Mouse (Mus musculus) right cerebral cortex, postnatal 10 days (tissue): Measurements from ENCODE around the gene Tpx2.

Experiments
- DNase-seq, 2 experiments: peaks; one replicate each; pipeline ENCODE4 v3.0.0; 2021; ENCODE audit warnings: low spot score in 2 of 2

Tpx2 gene

DNA sequence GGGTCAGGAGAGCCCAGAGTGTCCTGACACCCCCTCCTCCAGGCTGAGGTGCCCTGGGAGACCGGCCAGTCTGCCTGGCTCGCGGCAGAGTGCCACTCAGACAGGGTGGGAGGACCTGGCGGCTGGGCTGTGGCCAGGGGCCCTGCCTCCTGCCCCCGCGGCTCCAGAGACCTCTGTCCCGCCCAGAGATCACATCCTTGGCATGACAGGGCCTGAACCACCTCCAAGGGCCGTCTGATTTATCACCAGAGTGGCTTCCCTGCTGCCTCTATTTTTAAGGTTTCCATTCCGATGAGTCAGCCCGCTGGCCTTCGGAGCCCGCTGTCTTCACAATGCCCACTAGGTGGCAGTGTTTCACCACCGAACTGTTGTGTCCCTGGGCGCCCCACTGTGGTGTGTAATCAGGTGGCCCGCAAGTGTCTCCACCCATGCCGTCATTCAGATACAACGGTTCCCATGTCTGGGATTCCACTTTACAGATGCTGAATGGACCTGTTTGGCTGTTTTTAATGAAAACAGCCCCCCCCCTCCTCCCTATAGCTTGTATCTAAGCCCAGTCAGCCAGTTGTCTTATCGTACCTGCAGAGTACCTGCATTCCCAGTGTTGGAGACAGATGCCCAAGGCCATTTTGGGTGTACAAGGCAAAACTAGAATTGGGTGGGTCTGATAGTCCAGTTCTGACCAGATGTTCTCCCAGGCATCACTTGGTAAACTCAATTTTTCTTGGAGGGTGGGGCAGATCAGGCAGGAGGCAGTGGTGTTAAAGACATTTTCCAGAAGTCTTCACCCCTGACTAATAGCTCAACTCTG, 66.8 kb downstream of the Tpx2 start:
- peak; percentile 91 to 93 for DNase-seq

DNA sequence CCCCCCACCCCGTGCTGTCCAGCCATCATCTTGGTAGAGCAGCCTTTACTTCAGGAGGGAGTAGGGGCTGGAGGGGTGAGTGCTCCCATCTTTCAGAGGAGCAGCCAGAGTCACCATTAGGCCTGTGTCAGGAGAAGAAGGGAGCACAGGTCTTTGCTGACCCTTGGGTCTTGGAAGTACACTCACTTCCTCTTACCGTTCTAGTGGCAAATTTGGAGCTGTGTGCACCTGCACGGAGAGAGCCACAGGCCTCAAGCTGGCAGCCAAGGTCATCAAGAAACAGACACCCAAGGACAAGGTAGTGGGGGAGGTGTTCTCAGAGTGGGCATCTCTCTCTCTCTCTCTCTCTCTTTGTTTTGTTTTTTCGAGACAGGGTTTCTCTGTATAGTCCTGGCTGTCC, 67.7 kb downstream of the Tpx2 start:
- DNase-seq, result no peak

DNA sequence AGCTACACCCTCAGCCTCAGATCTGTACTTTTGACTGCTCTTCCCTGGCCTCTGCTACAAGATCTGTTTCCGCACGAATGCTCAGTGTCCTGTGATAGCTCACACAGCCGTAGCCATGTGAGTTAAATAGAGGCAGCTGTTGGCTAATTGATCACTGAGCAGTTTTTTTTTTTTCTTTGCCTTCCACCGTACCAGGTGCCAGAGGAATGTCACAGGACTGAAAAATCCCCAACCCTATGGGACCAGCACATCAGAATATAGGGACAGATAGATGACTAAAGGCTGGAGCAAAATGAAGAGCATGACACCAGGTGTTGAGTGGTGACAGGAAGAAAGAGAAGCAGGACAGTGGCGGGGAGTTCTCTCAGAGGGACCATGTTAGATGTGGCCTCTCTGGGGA, 68.3 kb downstream of the Tpx2 start:
- DNase-seq, result no peak

DNA sequence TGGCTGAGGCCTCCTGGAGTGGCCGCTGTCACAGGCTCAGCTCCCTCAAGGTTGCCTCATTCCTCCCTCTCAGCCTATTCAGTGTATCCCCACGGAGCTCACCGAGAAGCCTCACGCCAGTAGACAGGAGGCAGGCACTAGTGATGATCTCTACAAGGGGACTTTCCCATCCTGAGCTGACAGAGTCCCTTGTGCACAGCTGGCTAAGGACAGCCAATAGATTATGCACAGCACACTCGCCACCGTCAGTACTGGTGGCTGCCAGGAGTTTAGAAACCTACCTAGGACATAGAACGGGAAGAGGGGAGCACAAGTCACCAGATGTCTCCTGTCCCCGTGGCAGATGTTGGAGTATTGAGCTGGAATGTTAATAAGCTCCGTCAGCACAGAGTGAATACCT, 69.9 kb downstream of the Tpx2 start:
- DNase-seq, result no peak

DNA sequence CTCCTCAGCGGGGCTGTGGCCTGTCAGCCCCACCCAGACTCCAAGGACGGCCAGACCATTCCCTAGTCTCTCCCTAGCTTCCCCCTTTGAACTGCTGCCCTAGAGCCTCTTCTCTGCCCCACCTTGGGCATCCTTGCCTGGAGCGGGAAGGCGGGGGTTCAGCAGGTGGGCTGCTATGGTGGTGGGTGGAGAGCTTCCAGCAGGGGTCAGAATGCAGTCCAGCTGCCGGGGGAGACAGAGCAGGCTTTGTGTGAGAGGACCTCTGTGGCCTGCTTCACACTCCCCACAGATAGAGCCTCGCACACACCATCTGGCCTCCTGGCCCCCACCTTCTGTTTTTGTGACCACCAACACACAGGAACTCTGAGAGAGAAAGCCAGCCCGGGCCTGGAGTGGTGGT, 74.6 kb downstream of the Tpx2 start:
- DNase-seq, result no peak

DNA sequence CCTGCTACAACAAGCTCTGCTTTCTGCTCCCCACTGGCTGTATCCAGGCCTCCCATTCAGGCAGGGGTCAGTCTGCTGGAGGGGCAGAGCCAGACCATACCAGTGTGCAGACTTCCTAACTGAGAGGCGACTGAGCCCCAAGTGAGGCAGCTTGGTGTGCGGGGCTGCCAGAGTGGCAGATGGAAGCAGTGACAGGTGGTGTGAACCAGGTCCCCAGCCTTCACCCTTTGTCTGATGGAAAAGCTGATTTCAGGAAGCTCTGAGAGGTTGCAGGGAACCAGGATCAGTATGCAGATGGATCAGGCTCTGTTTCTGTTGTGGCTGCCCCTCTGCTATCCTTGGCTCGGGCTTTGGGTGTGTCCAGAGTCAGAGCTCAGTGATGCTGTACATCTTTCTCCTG, 75.9 kb downstream of the Tpx2 start:
- DNase-seq, result no peak

DNA sequence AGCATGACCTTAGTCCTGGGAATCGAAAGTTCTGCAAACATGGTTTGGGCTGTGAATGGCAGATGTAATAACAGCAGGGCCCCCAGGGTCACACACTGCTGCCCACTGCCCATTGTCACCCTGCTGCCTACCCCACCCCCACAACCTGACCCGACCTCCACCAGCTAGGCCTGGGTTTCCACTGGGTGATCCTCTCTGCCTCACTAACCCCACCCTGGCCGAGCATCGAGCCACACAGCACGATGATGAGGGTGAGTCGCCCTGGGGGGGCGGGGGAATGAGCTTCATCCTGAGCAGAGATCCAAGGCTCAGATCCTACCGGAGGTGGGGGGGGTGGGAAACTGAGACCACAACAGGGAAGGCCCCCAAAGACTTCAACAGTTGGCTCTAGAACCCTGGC, 76.4 kb downstream of the Tpx2 start:
- DNase-seq, result no peak

DNA sequence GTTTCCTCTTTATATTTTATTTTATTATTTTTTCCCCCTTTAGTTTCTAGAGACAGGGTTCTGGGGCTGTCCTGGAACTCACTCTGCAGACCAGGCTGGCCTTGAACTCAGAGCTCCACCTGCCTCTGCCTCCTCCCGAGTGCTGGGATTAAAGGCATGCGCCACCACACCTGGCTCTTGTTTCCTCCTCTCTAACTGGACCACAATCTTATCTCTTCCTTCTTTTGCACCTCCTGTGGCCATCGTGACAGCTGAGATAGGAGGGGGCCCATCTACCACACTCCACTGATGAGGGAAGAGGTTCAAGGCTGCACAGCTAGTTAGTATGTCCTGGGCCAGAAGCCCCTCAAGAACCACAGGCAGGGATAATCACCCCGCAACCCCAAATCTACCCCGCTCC, 76.8 kb downstream of the Tpx2 start:
- DNase-seq, result no peak

DNA sequence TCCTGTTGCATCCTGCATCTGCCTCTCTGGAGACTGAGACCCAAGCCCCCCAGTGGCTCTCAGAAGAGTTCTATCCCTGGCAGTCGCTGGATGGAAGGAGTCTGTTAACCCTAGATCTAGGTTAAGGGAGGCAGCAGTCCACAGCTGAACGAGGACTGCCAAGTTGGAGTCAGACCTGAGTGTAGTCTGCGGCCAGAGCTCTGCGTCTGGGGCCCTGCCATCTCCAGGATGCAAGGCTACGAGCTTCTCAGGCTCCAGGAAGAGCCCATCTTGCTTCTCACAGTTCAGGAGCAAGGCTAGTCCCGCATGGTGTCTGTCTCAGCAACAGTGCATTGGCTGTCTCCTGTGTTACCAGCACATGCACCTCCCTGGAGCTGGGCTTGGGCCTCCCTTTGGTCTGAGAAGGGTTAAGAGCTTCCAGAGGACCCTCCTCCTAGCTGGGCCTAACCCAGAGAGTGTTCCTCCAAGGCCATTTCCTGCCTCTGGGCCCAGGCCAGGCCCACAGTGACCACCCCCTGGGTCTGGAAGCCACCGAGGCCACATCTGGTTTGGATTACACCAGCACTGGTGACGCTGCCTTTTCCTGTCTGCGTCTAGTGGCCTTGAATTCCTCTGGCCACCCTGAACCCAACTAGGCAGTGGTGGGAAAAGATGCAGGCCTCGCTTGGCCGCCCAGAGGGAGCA, 77.6 kb downstream of the Tpx2 start:
- no peak for DNase-seq

DNA sequence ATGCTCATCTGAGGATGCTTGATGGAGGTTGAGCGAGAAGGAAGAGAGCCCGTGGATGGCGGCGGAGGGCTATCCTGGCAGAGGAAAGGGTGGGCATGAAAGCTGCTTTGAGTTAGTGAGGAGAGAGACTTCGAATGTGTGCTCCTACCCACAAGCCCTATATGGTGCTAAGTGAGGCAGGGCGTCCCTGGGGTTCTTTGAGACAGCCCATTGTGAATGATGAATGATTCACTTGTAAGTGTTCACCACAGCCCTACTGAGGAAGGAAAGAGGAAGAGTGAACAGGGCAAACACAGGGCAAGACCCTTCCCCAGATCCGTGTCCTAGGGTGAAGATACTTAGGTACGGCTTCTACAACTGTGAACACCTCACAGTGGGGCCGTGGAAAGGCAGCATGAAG, 79.1 kb downstream of the Tpx2 start:
- no peak for DNase-seq

DNA sequence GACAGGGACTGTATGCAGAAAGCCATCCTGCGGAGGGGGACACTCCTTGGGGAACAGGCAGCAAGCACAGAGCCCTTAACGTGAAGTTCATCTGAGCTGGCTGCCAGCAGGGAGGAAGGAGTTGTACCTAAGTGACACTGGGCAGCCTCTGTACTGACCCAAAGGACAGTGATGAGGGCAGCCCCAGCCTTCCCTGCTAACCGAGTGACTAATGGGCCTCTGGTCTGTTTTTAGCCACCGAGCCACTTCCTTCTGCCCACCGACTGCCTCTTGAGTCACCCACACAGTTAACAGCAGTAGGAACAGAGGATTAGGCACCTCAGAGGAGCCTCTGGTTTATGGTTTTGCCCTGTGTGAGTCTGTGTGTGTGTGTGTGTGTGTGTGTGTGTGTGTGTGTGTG, 79.6 kb downstream of the Tpx2 start:
- no peak for DNase-seq

DNA sequence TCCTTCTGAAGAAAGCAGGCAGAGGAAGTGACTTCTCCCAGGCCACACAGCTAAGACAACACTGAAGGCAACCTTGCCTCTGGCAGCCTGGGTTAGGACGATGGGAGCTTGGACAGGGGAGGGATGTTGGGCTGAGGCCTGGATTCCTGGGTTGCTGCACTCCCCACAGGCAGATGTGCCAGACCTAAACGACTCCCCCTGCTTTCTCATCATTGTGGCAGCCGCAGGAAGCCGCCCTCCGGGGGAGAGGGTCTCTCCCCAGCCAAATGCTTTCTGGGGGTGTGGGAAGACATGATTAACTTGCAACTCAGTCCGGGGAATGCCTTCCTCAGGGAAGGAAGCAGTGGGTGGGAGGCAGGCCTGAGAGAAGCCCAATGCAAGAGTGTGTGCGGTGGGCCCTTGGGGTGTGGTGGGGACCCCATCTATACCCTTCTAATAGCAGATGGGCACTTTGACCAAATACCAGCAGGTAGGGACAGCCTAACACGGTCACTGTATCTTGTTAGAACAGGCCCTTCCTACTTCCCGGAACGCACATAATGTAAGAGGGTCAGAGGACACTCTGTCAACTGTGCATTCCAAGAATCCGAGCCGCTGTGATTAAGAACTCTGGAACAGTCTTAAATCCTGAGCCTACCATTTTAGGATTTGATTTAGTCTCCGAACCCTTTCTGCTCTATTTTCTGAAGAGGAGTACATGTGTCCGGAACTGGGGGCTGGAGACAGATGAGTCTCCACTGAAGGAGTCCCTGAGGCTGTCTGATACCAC, 80.6 kb downstream of the Tpx2 start:
- no peak for DNase-seq

DNA sequence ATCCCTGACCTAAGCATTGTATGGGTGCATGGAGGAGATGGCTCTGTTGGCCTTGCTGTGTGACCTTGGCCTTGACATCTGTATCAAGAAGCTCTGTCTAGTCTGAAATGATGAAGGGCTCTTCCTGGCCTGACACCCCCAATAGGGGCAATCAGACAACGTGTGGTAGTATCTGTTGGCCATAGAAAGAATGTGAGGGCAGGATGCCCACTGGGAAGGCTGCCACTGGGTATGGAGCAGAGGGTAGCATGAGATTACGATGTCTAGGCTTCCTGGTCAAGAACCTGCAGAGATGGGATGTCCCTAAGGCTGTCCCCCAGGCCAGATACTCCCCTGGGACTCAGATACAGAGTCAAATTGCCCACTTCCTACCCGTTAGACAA, 81.2 kb downstream of the Tpx2 start:
- no peak for DNase-seq

DNA sequence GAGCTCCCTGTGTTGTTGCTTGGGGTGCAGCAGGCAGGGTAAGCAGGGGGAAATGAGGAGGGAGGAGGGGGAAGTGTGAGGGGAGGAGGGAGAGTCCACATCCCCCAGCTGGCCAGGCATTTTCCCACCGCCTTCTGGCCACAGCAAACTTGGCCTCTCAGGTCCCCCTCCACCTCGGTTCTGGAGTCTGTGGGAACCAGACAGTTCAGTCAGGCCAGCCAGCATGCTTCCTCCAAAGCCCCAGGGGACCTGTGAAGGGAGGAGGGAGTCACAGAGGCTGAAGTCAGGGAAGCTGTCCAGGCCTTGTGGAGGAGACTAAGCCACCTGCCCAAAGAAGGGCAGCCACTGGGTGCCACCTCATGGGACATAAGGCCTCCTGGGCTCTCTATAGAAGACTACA, 82.5 kb downstream of the Tpx2 start:
- no peak for DNase-seq

DNA sequence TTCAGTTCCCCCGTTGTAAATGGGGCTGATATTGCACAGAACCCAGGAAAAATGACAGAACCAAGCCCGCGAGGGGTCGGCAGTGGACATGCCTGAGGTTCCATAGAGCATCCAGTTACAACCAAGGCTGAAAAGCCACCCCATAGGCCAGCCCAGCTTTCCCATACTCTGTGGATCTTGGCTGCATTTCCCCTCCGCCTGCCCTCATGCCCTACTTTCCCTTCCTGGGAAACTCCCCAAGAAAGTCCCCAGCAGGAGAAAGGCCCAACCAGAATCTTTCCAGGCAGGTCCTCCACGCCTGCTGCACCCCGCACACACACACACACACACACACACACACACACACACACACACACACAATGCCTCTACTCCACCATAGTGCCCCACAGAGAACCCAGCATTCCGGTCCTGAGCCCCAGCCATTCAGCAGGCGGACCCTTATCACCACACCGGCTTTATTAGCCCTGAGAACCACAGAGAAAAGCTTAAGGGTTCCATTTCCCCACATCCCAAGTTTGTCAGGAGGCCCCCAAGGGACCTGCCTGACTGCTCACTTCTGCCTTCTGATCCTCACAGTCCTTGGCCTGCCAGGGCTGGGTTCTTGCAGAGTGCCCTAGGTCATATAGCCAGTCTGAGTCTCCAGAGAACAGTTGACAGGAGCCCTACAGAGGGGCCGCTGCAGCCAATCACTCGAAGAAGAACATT, 83.8 kb downstream of the Tpx2 start:
- no peak for DNase-seq

DNA sequence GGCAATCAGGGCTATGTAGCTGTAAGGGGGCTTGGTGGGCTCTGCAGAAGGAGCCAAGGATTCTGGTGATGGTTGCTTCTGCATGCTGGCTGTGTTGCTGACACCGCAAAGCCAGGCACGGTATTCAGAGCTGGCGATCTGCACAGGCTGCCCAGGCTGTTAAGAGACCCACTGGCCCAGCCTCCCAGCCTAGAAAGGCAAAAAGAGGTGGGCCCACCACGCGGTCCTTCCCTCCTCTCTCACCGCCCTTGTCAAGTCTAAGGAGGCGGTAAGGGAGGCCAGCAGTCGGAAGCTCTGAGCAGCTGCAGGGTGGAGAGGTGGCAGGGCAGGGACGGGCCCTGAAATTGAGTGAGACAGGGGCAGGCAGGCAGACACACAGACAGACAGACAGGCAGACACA, 85.3 kb downstream of the Tpx2 start, which contains the start of gene Foxs1:
Gene Foxs1, minus strand, starts transcription at position 161 of the 400 bp plus-strand sequence.
- DNase-seq, result no peak

DNA sequence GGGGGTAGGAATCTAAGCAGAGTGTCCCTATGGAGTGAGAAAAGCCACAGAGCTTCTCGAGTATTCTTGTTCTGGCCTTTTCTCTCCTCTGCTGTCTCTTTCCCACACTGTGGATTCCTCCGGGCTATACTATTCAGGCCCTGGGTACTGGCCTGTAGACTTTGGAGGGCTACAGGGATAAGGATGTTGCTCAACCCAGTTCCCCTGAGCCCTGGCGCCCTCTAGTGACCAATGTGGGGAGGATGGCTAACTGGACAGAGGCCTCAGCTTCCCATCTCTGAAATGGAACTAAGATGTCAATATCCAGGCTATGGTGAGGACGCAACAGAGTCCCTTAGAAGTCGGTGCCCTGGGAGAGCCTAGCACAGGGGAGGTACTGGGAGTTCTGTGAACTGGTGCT, 85.8 kb downstream of the Tpx2 start:
- peak in 1 of 2 experiments; percentile 63 for DNase-seq

DNA sequence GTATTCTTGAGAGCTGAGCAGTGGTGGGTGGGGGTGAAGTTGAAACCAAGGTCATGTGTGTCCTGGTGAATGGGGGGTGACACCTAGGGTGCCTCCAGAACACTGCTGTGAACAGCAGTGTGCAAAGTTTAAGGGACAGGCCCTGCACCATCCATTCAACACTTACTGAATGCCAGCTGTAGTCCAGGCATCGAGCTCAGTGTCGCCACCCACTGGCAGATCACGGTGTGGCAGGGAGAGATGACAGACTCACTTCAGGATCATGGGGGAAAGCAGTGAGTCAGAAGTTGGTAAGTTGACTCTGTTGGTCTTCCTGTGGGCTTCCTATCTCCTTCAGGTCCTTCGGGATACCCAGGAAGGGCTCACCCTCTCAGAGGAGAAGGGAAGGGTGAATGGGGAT, 92.1 kb downstream of the Tpx2 start:
- DNase-seq, result no peak

DNA sequence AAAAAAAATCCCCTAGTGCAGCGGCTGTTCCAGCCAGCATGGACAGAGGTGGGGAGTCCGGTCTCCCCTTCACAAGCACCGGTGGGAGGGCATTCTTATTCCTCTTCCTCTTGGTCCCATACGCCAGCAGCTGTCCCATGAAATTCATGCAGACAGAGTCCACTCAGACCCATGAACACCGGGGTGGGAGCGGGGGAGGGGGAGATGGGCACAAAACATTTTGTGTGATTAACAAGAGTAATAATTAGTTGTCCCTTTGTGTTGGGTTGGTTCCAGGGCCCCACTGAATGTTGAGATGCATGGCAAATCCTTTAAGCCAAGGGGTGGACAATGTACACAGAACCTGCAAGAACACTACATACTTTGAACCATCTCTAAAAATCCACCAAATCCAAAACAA, 93.3 kb downstream of the Tpx2 start:
- DNase-seq, result no peak

DNA sequence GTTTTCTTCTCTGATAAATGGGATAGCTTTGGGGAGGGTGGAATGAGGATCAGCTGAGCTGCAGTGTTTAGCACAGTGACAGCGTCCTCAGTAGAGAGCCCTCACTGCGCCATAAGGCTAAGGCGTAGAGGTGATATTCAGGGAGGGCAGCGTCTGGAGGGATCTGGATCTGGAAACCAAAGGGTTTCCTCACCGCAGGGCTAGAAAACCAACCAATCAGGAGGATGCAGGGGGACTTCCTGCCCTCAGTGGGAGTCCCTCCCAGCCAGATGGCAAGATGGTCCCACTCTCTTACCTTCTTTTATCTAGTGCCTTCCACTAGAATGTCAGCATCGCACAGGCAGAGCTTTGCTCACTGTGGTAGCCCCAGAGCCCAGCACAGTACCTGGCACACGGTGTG, 94.0 kb downstream of the Tpx2 start:
- DNase-seq, result no peak

DNA sequence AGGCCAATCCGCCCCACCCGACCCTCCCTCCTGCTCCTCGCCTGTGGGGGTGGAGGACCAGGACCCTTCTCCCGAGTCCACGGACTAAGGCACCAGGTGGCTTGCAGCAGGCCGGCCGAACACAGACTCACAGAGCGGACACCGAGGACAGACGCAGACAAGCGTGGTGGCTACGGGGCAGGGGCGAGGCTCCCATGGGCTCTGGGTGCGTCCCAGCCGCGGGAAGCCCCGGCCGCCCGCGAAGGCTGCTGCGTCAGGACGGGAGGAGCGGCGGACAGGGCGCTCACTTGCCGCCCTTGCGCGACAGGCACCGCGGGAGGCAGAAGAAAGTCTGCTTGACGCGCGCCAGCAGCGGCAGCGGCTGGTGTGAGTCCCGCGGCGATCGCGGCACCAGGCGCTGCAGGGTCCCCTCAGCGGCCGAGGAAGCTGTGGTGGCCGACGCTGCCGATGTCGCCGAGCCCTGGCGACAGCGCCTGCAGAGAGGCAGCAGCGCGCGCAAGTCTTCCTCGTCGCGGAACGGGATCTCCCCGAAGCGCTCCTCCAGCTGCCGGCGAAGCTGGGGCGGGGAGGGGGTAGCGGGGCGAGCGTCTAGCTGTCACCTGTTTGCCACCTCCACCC, 95.2 kb downstream of the Tpx2 start:
- DNase-seq, result peak in 1 of 2 experiments; percentile 42

DNA sequence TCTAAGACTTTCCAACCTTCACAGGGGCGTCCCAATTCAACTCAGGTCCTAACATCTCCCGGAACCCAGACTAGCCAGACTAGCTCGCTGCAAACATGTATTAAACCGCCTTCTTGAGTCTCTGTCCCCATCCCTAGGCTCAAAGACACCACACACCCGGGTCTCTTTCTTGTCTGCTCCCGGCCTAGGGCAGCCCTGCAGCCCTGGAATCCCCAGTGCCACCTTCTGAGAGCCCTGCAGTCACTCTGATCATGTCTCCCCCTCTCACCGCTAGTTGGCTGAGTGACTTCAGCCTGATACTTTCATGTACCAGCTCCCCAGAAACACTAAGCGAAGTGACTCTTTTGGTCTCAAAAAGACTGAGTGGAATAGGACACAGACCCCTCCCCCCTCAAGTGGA, 95.8 kb downstream of the Tpx2 start:
- no peak for DNase-seq
